Mouse (Mus musculus): ENCODE data around the gene Prkca.
"Not testable (repeated sequence)": the region's sequence is repeated elsewhere in the genome, so short reads cannot be mapped to it uniquely, and the experiment has no call there.

The Prkca gene

DNA sequence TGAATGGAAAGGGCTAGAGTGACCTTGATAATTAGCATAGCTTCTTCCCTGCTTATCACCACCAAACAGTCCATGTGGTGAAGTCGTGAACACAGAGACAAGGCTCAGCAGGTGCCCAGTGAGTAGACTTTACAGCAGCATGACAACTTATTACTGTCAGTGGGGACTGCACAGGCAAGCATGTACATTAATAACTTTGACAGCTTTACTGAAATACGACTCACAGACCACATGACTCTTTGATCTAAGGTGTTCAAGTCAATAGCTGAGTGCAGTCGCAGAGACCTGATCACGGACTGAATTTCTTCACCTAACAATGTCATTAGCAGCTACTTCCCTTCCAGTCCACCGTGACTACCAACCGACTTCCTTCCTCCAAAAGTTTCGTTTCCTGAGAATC is 245.4 kb downstream of the Prkca start:
- no peak for DNase-seq

DNA sequence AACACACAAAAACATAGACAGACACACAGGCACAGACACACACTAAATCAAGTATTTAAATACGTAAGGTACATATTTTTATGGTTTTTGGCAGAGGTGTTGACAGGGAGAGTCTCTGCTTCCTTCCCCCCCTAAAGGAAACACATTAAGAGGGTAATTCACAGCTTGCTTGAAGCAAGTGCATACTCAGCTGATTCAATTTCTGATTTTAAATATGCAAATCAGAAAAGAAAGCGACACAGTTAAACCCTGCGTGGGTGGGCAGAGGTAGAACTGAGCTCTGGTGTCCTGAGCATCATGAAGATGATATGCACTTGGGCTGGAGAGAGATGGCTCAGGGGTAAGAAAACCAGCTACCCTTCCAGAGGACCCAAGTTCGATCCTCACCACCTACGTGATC is 248.9 kb downstream of the Prkca start:
- DNase-seq = no peak

DNA sequence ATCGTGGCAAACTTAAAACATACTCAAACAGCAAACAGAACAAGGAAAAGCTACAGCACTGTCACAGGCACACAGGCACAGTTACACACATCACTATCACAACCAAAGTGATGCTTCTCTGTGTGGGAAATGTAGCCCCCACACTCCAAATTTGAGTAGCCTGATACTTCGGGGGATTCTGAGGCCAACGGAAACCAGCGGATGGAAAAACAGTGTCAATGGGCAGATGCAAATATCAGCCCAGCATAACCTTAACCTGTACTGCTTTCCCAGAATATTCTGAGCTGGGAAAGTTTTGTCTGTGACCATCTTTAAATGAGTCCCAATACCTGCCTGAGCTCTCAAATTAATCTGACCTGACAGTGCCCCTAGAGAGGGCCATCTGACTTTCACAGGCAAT is 250.5 kb downstream of the Prkca start:
- no peak for DNase-seq

DNA sequence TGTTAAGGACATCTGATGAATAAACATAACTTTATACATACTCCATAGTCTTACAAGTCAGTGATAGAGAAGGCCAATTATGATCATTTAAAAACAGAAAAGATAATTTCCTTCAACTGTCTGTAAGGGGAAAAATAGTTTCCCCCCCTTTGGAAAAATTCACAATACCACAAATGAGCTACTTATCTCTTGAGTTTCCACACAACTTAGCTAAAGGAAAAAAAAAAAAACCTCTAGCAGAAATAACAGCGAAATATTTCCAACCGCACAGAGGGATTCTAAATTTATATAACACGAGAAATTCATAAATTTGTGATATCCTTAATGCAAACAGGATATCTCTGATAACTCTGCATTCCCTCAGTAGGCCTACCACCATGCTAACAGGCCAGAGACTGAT is 252.5 kb downstream of the Prkca start:
- no peak for DNase-seq

DNA sequence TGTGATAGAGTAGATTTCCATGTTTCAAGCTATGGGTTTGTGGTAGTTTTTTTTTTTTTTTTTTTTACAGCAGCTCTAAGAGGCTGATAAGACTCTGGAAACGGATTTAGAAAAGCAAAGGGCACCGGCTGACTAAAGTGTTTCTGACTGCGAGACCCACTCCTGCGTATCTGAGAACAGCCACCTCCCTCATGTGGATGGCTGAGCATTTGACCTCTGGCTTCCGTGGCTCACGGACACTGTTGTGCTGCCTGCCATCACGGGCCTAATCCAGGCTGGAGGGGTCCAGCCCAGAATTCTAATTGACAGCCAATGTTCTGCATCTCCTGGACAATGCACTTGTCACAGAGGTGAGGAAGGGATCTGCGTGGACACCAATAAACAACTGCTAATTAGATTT is 253.0 kb downstream of the Prkca start:
- no peak for DNase-seq

DNA sequence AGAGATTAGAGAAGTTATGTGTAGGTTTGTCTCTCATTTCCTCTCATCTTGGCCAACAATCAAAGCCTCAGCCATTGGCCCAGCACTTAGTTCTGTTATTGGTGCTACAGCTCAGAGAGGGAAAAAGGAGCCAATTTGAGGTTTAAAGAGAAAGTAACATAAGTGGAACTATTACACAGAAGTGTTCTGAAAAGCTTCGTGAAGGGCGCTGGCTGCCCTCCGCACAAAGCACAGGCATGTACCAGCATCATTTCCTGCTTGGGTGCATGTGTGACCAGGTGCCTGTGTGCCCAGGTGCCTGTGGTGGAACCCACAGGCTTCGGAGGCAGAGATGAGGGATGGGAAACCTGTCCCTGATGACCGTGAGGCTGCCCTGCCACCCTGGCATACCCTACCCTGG is 255.7 kb downstream of the Prkca start:
- no peak for DNase-seq

DNA sequence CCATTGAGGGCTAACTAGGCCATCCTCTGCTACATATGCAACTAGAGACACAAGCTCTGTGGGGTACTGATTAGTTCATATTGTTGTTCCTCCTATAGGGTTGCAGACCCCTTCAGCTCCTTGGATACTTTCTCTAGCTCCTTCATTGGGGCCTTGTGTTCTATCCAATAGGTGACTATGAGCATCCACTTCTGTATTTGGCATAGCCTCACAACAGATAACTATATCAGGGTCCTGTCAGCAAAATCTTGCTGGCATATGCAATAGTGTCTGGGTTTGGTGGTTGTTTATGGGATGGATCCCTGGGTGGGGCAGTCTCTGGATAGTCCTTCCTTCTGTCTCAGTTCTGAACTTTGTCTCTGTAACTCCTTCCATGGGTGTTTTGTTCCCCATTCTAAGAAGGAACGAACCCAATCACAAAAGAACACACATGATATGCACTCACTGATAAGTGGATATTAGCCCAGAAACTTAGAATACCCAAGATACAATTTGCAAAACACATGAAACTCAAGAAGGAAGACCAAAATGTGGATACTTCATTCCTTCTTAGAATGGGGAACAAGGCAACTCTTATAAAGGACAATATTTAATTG is 256.5 kb downstream of the Prkca start:
- DNase-seq = not testable (repeated sequence)

DNA sequence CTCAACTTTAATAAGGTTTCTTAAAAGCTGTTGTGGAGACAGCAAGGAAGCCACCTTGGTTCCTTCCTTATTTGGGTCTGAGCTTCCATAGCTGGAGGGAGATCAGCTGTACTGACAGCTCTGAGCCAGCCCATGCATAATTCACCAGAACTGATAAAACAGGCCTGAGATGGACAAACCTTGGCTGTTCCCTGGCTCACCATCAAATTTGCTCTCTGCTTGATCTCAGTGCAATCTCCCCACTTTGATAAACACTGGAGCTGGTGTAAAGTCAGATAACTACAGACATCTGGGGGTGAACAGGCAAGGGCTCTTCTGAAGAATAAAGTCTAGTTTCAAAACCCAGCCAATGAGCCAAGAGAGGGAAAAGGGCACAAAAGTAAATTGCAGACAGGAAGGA is 261.1 kb downstream of the Prkca start:
- DNase-seq = no peak

DNA sequence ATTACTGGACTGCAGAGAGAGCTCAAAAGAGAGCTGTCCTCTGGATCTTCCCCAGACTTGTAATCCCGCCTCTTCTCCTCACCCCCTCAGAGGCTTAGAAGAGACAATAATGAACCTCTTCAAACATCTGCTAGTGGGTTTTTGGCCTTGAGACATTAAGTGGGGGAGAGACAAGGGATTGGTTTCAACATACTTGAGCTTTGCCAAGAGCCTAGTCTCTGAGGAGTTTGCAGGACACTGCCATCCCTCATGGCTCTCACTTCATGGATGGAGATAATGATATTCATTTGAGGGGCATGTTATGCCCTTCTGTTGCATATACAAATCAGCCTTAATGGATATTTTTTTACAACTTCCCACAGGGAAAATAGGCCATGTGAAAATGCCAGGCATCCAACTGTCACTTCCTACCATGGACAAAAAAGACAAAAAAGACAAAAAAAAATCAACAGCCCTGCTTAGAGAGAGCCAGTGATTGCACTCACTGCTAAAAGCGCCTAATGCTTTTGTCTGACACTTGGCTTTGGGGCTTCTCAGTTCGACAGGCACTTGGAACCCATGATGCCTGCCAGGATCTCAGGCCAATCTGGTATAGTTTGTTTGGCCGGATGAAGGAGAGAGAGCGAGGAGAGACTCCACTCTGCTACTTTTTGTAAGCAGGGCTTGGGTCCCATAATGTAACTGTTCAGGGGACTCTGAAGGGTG is 263.6 kb downstream of the Prkca start:
- no peak for DNase-seq

DNA sequence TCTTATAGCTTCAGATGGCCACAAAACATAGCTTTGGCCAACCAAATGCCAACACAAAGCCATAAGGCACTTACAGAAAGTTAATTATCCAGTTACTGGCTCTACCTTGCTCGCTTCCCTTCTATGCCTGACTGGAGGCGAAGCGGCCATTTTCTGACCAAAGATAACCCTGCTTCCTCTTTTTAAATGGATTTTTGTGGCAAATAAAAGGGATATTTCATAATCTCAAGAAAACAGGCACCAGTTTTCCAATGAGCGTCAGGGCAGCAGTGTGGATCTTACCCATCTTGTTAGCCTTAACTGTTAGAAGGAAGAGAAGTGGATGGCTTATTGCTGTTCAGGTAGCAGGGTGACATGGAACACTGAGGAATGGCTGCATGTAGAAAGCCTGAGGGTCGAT is 264.3 kb downstream of the Prkca start:
- DNase-seq = no peak

DNA sequence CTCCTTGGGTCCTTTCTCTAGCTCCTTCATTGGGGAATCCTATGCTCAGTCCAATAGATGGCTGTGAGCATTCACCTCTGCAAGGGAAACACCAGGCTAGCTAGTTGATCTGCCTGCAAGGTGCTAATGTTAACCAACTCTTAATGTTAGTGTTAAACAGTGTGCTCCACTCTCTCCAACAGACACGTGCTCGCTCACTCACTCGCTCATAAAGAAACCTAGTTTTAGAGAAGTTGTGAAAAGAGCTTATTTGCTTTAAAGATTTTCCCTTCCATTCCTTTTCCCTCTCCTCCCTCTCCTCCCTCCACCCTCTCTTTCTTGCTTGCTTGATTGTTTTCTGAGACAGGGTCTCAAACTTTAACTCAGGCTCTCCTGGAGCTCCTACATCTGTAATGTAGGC is 266.2 kb downstream of the Prkca start:
- no peak for DNase-seq

DNA sequence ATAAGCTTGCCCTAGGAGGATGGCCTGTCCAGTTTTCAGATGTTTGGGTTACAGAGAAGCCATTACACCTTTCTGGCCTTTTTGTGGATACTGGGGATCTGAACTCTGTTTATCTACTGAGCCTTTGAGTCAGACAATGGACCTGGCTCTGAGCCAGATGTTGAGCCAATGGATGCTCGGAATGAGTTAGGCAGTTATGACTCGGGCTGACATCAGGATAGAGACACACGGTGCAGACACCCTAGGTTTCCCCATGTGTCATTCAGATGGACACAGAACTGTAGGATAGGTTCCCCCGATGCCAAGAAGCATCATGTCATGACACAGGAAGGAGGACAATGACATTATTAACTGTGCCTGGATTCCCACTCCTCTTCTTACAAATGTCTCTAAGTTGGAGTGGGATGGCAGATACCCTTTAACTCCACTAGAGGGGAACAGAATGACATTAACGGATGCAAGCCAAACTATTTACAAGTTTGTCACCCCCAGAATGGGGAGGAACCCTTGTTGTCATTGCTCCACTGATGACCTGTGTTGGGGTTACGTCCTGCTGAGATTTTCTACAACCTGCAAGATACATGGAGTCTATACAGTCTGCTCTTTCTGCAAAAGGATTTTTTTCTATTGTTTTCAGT is 271.0 kb downstream of the Prkca start:
- no peak for DNase-seq

DNA sequence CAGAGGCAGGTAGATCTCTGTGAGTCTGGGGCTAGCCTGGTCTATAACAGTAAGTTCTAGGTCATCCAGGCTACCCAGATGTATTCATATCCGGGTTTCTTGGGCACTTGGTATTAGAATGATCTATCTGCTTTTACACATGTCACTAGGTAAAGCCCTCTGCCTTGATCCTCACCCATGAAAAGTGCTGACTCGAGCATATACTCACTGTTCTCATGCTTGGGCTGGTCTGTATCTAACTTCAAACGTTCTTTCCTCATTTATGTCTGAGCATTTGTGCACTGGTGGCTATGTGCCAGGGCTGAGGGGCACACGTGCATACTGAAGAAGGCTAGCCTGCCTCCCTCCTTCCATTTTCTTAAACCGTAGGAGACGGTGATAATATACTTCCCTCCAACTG is 272.5 kb downstream of the Prkca start:
- DNase-seq = no peak

DNA sequence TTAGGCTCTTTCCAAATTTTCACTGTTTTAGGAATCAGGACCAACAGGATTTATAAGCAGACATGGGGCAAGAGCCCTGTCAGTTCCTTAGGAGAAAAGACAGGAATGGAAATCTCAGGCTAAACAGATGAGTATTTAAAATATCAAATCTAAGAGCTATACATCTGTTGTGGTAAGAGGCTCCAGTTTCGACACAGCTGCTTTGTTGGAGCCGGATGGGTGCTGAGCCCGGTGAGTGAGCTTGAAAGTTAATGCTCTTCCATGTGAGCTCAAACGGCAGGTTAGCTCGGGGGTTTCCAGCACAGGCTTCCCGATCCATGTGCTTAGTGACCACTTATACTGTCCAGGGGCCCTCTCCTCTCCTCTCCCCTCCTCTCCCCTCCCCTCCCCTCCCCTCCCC is 273.7 kb downstream of the Prkca start:
- DNase-seq = no peak

DNA sequence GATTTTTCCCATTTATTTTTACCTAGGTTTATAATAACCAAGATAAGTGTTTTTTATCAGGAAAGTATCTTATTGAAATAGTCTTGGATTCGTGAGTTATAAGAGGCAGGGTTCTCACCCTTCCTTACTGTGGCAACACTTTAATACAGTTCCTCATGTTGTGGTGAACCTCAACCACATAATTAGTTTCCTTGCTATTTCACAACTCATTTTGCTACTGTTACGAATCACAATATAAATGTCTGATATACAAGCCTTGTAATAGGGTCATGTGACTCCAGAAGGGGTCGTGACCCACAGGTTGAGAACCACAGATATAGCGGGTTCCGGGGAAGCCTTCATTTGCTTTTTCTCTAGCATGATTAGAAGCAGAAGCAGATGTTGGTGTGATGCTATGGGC is 275.3 kb downstream of the Prkca start:
- DNase-seq = no peak

DNA sequence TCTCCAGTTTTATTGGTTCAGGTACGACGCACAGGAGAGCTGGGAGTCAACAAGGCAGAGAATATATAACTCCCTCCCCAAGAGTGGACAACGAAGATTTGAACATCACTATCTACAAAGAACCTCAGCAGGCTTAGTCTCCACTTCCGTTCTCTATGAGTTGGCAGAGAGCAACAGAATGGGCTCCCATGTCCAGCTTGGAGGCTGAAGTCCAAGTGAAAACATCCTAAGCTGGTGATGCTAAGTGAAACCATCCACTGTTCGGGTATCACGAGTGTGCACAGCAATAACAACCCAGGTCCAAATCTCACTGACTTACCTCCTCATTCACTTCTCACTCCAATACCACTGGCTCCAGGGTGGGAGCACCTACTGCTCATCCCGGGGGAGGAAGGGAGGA is 276.6 kb downstream of the Prkca start:
- DNase-seq = no peak

DNA sequence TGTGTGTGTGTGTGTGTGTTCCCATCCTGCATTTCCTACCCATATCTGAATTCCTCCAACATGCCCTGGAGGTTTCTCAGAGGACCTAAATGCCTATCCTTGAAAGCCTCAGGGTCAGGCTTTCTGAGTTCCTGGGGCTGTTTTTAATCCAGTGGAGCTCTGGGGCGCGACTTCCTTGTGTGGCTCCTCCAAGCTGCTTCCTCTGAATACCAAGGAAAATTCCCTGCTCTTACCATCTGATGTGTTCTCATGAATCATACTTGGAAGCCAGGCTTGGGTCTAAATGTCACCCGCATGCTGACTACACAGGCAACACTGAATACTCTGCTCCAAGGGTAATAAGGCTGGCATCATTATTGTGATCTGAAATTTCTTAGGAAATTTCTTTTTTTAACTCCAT is 279.3 kb downstream of the Prkca start:
- DNase-seq = peak; percentile 44

DNA sequence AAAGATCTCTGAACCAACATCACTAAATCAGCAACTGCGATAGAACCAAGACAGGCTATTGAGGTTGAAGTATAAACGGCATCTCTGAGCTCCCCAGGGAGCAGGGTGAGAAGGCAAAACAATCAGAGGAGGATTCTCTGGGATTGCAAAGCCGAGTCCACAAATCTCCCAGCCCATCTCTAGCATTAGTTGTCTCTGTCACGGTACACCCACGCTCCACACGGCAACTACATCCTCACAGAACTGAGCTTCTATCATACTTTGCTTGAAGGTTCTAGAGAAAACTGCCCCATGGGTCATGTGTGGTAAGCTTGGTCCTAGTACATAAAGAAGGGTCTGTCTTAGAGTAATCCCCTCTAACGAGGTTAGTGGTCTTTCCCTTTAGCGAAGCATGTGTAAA is 280.6 kb downstream of the Prkca start:
- no peak for DNase-seq

DNA sequence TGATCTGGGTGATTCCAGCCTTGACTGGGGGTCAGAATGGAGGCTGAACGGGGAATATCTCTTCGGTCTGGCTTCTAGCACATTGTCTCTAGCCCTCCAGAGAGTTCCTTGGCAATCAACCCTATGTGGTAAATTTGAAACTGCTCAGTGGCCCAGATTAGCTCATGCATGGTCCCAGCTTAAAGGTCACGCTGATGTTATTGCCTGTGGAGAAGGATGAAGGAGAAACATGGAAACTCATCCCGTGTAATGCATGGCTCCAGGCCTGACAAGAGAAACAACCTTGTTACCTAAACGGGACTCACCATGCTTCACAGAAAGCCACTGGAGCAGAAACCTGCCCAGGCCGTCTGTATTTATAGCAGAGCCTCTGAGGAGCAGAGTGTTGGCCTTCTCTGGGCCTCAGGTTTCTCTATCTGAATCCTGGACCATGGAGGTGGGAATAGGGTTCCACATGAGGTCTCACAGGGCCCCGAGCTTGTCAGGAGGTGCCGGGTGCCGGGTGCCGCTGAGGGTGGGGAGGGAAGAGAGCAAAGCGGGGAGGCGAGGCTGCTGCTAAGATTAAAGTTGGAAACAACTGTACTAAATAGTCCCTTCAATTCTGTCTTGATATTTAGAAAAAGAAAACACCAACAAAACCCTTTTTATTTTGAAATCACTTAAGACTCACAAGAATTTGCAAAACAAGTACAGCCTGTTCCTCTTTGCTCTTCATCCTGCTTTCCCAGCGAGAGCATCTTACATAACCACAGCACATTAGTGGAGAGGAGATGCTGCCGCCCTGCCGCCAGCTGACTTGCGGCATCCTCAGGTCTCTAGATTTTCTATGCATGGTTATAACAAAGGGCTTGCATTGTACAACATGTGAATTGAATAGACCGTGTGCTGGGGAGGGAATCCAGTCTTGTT is 281.9 kb downstream of the Prkca start:
- DNase-seq = peak; percentile 78

DNA sequence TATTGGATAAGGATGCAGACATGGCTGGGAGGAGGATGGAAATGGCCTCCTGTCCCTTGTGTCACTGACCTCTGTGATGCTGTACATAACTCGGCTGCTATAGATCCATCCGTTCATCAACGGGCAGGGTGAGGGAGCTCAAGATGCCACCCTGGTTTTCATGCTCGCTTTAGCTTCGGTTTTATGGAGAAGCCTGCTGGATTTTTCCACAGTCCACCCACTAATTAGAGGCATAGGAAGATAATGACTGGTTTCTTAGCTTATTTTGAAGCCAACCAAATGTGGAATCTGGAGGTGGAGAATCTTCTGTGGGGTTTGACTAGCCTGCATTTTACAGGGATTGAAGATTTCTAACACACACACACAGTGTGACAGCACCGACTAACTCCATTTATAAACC is 286.6 kb downstream of the Prkca start:
- peak; percentile 14 for DNase-seq

DNA sequence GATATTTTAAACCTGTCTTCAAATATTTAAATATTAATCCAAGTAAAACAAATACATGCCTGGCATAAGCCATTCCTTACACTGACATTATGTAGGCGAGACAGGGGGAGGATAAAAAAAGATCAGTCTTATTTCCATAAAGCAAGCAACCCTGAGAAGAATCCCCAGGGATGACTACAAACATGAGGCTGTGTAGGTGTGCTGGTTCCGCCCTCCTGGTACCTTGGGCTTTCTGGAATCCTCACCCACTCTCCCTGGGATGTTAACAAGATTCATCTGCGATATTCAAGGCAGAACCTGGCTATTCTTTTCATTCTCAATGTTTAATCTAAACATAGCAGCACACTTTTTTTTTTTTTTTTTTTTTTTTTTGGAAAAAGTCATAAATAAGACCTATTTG is 289.1 kb downstream of the Prkca start:
- no peak for DNase-seq

DNA sequence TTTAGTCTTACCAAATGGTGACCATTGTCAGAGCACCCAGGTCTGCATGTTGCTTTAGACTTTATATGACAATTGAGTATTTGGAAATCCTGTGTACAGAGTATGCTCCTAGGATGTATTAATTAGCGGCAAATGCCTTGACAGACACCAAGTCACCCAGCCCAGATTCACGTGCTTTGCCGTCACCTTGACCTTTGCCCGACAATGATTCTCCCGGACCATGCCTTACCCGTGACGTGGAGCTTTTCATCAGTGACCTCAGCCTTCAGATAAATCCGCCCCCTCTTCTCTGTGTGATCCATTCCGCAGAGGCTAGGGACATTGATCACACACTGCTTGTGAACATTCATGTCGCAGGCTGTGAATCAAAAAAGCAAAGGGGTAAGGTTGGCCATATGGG is 290.0 kb downstream of the Prkca start:
- DNase-seq = no peak

DNA sequence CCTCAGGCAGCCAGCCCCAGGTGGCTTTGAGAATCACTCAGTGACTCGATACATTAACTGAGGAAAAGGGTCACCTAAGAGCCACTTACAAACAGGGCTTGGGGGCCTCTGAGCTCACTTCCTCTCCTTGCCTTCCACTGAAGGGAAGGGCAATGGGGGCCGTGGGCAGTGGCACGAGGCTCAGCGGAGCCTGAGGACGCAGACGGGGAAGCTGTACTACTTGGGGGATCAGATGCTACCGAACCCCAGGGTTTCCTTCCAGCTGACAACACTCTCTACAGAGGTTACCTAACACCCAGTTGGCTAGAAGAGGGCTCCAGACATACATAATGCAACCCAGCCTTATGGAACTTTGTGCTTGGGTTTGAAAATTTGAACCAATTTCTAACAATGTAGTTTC is 302.1 kb downstream of the Prkca start:
- DNase-seq = no peak

DNA sequence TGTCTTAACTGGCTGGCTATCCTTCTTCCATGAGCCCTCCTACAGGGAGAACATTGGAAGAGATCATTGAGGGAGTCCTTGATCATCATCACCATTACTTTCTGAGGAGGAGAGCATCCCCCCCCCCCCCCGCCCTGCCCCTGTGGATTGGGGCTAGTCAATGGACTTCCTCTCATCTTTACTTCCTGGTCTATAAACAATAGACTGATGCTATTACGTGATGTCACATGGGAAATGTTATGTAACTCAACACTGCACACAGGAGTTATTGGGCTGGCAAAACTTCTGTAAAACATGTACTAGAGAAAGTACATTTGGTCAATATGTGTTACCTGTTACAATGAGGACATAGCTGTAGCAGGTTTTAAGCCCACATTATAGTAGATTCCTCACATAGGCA is 302.9 kb downstream of the Prkca start:
- no peak for DNase-seq
